Mouse (Mus musculus) urinary bladder, postnatal 36 days (tissue): ENCODE measurements around the gene Fbxl7.
"Not testable (repeated sequence)": the region's sequence is repeated elsewhere in the genome, so short reads cannot be mapped to it uniquely, and the experiment has no call there.

Source experiments
- DNase-seq, 2 experiments: peaks; one replicate each; pipeline ENCODE4 v3.0.0; 2022; ENCODE audit warnings: low spot score in 2 of 2, mixed read lengths in 1 of 2

Gene Fbxl7

GRCm38 (mm10) chr15:26812856-26813255, 82.5 kb downstream of the Fbxl7 start:
- DNase-seq, result no peak

DNA sequence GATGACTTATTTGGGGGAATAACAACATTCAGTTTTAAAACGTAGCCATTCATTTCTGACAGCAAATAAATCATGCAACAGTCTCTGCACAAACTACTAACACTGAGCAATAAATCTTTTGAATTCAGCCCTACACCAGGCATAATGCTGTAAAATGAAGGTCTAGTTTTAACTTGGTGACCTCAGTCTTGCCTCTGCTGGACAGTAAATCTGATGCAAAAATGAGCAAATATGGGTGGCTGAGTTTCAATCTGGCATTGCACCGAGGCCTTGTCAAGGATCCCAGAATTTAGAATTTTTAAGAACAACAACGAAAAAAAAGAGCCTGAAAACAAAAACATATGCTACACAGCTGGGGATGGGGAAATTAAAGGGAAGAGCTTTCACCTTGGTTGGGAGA, 85.8 kb downstream of the Fbxl7 start:
- no peak for DNase-seq

- no peak for DNase-seq
Measured at GRCm38 (mm10) chr15:26804046-26804445, 91.3 kb downstream of the Fbxl7 start.

GRCm38 (mm10) chr15:26799457-26800021, 95.8 kb downstream of the Fbxl7 start:
- DNase-seq, result no peak

- no peak for DNase-seq
Measured at GRCm38 (mm10) chr15:26795937-26796336, 99.4 kb downstream of the Fbxl7 start.

- no peak for DNase-seq
Measured at GRCm38 (mm10) chr15:26795518-26795917, 99.9 kb downstream of the Fbxl7 start.

DNA sequence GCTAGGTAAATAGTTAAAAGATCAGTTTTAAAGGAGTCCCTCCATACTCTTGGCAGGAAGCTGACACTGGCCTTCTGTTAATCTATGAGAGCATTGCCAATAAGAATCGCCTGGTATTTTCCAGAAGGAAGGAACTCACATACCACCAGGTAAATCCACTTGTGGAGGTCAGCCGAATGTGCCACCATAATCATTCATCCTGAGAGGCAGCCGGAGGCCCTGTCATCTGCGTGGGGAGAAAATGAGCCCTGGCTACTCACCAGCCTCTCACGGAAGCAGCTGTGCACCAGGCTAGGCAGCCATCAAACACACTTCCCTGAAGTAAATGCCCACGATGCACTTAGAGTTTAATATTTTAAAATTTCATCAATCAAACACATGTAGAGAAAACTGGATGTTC, 108.2 kb downstream of the Fbxl7 start:
- DNase-seq, result no peak

- DNase-seq, result no peak
Measured at GRCm38 (mm10) chr15:26780557-26780956, 114.8 kb downstream of the Fbxl7 start.

DNA sequence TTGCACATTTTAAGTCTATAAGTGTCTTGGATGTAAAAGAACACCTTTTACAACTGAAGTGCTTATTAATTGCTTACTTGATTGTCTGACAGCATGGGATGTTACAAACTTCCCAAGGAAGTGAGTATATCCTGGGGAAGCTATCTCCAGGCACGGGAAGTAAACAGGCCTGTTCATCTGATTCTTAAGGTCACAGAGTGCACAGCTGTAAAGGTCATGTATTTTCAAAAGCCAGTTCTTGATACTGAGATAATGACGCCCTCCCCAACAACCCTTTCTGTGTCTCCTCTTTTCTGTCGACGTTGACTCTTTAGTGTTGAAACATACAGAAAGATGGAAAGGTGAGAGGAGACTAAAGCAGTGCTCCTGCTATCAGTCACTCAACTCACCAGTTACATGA, 116.3 kb downstream of the Fbxl7 start:
- no peak for DNase-seq

DNA sequence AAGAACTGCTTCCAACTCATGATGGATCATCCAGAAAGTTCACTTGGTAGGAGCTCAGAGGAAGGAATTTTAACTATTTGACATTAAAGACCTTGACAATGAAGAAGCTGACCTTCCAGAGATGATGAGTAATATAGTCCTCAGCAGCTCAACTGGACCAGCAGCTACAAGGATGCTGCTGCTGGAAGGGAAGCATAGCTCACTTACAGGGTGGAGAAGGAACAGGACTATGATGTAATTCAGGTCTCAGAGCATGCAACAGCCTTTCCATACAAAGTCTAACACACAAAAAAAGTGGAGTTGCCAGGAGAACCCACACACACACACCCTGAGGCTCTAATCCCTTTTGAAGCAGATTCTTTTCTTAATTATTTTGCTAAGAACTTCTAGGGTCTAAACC, 119.7 kb downstream of the Fbxl7 start:
- no peak for DNase-seq

DNA sequence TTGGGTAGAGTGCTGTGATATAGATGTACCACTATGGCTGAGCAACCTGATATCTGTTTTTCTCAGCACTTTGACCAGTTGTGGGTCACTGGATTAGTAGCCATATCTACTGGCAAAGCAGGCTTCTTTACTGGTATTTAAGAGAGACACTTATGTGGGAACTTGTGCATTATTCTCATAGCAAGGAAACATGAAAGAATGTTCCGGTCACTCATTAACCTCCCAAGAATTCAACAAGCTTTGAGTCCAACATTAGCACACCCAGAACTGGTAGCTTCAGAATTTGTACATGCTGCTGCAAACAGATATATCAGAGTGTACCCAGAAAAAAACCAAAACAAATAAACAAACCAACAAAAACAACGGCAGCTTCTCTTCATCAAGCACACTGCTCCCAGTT, 120.5 kb downstream of the Fbxl7 start:
- DNase-seq, result no peak

DNA sequence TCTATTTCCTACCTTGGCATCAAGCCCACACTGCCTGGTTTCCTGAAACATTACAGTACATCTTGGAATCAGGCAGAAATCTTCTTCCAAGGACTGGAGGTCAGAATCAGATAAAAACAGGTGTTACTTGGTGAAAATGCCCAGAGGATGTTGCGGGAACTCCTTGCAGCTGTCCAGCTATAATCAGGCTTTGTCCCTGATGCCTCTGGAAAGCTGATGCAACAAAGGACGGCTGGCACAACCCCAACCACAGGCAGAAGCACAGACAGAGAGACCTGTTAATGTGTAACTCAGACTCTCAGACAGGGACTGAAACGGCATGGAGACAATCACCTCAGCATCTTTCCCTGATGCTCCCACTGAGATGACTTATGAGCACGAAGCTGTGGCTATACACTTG, 133.7 kb downstream of the Fbxl7 start:
- no peak for DNase-seq

DNA sequence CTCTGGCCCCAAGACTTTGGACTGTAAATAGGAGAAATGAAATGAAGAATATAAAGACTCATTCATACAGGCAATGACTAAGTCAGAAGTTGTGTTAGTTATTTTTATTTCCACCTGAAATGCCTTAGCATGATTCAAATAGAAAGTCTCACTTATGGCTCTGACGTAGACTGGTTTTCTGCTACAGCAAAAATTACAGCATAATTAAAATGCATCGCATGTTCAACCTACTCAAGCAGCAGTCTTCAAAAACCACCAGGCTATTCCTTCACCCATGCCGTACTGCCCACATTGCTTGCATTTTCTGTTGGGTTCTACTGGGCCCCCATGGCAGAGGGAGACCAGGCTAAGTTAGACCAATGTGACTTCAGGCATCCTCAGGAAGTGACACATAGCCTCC, 146.9 kb downstream of the Fbxl7 start:
- DNase-seq, result no peak

DNA sequence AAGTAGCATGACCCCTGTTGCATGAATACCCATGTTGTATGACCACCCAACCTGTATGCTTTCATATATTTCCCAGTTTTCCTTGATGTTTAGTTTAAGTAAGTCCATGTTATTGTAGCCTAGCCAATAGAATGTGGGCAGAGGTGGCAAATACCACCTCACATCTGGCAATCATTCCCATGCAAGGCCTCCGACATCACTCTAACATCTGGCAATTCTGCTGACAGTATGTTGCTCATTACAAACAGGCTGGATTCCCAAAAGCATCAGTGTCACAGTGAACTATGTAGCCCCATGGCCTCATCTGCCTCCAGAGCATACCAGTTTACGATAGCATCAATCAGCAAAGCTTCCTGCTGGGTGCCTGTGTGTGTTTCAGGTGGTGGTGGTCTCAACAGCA, 163.0 kb downstream of the Fbxl7 start:
- DNase-seq, result no peak

DNA sequence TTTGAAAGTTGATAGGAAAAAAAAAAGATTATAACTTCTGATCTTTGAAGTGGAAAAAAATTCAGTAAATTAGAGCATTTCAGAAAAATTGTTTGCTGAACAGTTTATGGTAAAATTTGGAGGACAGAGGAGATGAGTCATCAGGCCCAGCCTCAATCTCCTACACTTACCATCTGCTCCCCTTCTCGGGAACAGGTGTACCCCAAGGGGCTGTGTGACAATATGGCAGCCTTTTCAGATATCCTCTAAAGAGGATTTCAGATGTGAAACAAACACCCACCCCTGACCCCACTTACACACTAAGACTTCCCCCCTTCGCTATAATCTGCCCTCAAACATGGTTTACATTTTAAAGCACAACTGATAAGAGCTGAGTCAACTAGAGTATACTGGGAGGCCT, 164.6 kb downstream of the Fbxl7 start:
- no peak for DNase-seq

- DNase-seq, result not testable (repeated sequence)
Measured at GRCm38 (mm10) chr15:26729341-26729740, 166.0 kb downstream of the Fbxl7 start.

DNA sequence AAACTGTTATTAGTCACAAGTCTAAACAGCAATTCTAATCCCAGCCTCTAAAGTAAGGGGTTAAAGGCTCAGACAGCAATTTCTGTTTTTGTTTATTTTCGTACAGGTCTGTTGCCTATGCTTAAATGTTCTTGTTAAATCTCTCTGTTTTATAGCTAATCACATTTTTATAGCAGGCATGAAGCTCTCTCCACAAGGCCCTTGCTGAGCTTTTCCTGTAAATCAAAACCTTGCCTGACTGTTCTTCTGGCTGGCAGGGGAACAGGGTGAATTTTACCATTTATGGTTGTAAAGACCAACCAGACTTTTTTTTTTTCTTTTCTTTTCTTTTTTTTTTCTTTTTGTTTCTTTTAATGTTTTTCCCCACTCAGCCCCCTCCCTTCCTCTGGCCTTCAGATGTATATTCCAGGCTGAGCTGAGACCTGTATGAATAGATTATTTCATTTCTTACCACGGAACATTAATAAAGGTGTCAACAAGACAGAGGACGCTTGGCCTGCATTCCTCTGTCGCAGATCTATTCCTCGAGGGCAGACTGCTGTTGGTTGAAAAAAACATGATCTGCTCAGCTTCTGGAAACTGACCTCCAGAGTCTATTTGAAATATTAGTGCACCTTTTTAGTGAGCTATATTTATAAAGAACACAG, 176.9 kb downstream of the Fbxl7 start:
- DNase-seq, result no peak

DNA sequence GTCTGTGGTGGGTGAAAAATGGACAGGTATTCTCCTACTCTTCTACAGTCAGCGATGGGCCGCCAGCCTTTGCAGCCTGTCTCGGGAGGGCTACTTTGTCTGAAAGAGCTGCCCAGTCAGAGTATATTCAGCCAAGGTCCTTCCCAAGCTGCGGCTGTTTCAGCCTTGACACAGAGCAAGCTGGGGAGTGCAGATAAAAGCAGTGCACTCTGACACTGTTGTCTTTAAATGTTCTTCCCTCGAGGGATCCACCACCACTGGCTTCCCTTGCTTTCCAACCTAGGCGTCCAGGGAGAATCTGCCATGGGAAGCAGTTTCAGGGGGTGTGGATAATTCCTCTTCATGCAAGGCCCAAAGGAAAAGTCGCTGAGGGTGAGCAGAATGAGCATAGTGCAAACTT, 177.4 kb downstream of the Fbxl7 start:
- no peak for DNase-seq

- DNase-seq, result no peak
Measured at GRCm38 (mm10) chr15:26716181-26716580, 179.2 kb downstream of the Fbxl7 start.

DNA sequence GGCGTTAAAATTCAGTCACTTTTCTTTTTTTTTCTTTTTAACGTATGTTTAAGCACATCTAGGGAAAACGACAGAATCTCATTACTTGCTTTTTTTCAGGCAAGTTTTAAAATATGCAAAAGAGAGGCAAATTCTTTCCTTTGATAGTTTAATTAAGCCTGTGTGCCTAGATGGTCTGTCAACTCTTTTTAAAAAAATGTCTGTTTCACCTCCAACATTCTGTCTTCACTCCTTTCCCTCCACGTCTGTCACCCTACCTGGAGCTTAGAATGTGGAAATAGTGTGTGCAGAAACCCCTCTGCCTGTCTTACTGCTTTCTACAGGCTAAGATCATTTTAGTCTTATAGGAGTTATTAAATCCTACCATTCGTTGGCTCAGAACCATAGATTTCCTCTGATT, 179.7 kb downstream of the Fbxl7 start:
- no peak for DNase-seq

DNA sequence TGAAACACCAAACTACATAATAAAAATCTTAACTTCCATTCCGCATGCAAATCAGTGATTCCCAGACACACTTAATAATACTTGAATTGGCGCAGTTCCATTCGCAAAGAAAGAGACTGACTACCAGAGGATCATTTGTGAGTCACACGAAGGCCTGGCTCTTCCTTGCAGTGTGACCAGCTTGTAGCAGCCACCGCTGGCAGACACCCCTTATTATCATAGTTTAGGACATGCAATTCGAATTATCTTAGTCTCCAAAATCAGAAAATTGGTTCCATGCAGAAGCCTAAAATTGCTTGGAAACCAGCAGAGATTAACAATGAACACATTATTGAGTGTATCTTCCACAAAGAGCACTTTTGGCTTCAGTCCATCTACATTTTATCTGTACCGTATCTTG, 183.1 kb downstream of the Fbxl7 start:
- DNase-seq, result no peak

DNA sequence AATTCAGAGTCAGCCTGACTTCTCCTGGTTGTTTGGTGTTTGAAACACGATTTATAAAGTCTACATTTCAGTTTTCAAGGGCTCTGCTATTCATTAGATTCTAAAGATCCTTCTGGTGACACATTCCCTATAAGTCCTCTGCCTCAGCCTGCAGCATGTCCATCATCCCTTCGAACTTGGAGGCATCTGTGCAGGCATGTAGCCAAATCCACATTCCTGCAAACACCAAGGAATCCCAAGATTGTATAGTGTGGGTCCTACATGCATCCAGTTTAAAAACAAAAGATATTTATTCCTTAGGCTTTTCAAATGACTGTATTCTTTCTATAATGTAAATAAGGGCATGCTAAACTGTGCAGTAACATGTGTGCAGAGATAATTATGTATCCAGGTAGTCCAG, 190.4 kb downstream of the Fbxl7 start:
- DNase-seq, result no peak

DNA sequence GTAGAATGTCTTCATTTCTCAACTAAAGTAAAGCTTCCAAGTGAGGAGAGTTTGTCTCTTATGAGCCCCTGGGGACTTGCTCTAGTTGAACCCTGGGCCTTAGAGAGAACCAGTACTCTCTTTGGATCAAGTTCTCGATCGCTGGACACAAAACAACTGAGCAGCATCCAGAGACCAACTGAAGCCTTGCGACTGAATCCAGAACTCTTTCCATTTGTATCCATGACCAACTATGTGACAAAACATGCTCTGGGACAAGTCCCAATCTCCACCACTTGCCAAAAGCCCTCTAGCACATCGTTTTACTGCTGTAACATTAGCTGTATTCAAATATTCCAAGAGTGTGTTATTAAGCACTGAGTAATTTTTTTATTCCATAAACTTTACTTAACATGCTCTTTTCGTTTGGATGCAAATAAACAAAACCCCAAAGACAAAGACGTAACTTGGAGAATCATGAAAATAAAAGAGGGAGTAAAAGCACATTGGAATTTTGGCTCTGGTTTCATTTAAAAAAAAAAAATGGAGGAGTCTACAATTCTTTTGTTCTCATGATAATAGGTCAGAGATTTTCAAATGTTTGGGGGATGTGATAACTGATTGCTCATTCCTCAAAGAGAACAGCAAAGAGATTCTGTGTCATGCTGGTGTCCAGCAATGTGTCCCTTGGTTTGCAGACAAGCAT, 192.1 kb downstream of the Fbxl7 start:
- DNase-seq, result peak in 1 of 2 experiments; percentile 11
